Mouse (Mus musculus): ENCODE results near the gene Cacul1.

Gene Cacul1

DNA sequence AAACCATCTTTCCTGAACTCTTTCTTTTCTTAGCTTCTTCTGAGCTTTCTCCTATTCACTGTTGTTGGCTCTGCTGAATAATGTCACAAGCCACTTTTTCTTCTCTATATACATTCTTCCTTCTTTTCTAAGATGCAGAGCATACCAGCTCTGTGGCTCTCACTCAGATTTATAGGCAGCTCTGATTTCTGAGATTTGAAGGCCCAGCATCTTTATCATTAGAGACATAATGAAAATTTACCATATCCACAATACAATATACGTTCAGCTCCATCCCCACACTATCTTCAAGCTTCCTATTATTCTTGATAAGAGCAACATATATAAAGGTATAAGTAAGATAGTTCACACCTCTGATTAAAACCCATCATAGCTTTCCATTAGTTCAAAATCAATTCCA, 50.7 kb downstream of the Cacul1 start:
- no peak for DNase-seq (ENCODE audit: low spot score)

DNA sequence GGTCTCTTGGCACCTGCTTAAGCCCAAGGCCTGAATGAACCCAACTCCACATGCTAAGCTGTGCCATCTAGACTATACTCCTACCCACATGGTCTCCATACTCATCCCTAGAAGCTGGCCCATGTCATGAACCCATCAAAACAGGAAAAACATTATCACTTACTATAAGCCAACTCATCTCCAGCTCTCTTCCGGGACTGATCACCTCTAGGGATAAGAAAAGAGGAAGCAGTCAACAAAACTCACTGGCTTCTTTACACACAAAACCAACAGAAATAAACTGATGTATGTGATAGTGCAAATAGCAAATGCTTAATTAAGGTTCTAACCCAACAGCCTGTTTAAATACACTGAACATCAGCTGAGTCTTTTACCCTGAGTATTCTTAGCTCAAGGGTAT, 51.5 kb downstream of the Cacul1 start:
- no peak for DNase-seq (ENCODE audit: low spot score)

DNA sequence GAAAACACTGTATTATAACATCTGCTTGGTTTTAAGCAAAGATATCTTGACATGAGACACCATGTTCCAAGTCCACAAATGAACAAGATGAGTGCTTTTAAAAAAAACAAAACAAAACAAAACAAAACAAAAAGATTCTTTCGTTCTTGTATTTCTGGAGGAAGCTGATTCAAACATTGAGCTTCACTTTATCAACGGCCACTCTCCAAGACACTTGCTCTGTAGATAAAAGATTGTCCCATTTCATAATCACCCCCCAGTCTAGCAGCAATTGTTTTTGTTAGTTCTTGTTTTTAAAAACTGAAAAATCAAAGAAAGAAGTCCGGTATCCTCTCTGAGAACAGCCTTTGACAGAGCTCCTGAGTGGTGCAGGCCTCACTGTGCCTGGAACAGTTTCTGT, 52.2 kb downstream of the Cacul1 start:
- no peak for DNase-seq (ENCODE audit: low spot score)

DNA sequence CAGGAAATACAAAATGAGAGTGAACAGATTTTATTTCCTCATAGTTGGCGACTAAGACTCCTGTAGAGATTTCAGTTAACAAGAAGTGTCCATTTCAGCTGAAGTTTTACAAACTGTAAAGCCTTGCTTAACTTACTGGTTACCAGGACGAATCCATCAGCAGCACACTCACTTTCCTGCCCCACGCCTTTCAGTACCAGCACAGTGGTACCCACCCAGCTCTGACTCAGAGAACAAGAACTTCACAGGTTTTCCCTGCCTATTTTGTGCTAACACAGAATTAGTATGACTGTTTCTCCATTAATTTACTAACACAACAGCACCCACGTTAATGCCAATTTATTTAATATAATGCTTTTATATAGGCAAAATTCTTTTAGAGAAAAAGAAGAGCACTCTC, 53.9 kb downstream of the Cacul1 start:
- no peak for DNase-seq (ENCODE audit: low spot score)

DNA sequence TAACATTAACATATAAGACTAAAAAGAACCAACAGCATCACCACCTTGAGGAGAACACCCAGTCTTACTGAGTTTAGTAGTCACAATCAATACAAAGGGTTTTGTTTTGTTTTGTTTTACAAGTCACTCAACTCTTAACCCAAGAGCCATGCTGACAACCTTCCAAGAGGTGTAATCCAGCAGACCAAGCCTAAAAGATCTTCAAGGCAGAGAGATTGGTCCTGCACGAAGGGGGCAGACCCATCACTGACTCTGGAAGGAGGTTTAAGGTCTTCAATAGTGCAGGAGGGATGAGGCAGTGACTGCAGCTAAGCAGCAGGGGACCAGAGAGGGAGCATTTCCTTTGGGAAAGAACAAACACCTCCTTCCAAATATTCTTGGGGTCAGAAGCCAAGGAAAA, 55.7 kb downstream of the Cacul1 start:
- DNase-seq (ENCODE audit: low spot score): no peak

DNA sequence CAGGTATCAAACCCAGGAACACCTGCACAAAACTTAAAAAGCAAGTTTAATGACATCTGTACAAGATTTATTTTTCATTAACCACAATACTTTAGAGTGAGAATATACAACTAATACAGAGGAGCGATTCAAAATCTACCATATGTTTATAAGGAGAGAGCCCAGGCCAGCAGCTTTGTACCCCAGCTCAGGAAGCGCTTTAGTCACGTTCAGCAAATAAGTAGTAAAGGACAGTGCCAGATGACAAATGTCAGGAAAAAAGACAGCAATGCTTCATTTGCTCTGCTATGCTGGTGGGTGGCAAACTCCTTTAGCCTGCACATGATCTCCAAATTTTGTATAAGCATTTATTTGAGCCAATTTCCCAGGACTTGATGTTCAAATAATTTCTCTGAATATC, 56.1 kb downstream of the Cacul1 start:
- DNase-seq (ENCODE audit: low spot score): no peak

DNA sequence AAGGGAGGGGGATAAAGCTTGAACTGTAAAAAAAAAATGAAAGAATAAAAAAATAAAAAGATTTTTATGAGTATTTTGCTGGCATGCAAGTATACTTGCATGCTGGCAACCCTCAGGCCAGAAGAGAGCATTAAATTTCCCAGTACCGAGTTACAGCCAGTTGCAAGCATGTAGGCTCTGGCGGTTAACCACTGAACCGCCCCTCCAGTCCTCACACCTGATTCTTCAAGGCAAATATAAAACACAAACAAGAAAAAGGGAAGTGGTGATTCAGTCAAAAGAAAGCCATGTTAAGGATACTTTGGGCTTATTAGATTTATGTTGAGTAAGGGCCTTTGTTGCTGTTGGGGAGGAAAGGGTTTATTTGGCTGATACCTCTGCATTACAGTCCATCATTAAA, 60.7 kb downstream of the Cacul1 start:
- no peak for DNase-seq (ENCODE audit: low spot score)

DNA sequence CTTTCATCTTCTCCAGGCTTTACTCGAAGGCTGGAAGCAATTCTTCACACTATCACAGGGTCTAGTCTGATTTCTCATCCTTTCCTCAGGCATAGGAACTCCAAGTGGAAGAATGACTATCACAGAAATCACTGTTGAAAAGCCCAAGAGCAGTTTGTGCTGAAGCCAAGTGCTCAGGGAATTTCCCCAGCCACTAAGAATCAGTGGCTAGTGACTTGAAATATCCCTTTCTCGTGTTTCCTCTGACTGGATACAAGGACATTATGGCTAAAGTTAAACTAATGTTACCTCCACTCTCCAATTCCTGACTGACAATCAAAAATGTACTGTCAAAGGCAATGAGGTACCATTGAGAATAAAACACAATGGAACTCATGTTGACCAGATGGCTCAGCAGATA, 65.8 kb downstream of the Cacul1 start:
- no peak for DNase-seq (ENCODE audit: low spot score)

DNA sequence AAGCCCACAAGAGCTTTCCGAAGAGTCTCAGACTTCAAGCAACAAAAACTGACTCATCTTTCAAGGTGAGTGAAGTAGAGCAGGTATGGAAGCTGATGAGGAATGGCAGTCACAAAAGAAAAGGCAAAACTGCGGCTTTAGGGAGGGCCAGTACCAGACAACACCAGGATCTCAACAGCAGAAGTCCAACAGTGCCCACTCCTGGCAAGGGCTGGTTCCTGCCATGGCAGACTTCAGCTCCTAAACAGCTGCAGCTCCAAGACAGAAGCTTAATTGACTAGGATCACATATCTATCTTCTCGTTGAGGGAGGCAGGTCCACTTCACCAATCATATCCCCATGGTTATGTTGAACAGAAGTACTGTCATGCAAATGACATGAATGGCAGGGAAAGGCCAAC, 67.4 kb downstream of the Cacul1 start:
- DNase-seq (ENCODE audit: low spot score): no peak

DNA sequence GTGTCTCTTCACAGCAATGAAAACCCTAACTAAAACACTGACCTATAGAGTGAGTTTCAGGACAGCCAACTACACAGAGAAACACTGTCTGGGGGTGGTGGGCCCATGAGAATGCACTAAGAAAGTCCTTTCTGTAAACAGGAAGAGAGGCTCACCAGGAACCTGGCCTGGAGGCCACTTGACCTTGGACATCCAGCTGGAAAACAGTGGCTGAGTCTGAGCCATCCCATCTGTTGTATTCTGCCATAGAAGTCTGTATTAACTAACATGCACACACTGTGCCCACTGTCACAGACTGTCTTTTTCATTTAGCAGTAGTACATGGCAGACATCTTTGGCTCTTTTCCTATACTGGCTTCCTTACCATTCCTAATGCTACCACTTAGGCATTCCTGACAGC, 80.6 kb downstream of the Cacul1 start:
- DNase-seq (ENCODE audit: low spot score): no peak

DNA sequence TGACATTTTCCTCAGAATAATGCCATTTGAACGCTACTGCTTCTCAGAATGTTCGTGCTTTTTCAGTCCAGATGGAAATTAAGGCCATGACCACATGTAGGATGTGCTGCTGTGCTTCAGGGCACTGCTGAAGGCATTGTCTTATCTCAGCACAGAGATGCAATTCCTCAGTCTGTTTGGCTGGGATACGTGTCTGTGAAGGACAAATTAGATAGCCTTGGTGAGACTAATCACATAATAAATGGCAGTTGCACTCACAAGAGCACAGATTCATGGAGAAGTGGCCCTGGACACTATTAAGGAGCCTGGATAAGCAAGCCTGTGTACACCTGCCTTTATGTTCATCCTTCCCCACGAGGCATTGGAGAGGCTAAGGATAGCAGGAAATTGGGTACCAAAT, 83.7 kb downstream of the Cacul1 start:
- no peak for DNase-seq (ENCODE audit: low spot score)

DNA sequence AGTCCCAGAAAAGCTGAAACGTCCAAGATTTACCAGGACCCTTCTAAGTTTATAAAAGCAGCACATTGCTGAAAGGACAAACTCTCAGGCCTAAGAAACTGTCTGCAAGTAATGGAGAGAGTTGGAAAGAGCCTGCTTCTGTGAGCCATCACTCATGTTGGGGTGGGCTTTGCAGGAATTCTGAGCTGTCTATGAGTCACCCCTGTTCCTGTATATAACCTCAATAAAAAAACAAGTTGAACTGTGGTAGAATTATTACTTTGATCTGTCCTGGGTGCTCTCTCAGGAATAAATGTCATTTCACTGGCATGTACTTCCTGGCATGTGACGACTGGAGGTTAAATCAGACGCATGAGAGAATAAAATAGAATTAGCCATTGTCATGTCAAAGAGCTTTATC, 85.1 kb downstream of the Cacul1 start:
- no peak for DNase-seq (ENCODE audit: low spot score)

DNA sequence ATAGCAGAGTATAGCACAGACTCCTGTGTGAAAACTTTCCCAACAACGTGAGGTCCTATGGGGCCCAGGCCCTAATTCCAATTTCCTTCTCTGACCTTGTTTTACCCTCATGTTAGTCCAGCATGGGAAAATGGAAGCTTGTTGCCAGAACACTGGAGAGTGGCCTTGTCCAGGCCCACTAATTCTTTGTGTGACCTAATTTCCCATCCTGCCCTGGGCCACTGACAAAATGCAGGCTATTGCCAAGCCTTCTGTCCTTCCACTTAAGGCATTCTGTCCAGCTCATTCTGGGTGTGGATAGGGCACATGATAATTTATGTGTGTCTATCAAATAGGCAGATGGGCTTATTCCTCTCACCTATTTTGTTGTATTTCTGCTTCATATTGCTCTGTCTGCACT, 91.3 kb downstream of the Cacul1 start:
- DNase-seq (ENCODE audit: low spot score): no peak

DNA sequence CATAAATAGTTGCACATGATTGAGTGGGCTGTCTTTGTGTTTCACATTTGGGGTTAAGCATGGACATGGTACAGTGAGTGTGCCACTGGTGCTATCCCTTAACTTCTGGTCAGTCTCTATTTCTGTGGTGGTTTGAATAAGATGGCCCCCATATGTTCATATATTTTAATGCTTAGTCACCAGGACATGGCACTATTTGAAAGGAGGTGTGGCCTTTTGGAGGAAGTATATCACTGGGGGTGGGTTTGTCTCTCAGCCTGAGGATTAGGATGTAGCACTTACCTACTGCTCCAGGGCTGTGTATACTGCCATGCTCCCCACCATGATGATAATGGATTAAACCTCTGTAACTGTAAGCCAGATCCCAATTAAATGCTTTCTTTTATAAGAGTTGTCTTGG, 95.6 kb downstream of the Cacul1 start:
- DNase-seq (ENCODE audit: low spot score): no peak

DNA sequence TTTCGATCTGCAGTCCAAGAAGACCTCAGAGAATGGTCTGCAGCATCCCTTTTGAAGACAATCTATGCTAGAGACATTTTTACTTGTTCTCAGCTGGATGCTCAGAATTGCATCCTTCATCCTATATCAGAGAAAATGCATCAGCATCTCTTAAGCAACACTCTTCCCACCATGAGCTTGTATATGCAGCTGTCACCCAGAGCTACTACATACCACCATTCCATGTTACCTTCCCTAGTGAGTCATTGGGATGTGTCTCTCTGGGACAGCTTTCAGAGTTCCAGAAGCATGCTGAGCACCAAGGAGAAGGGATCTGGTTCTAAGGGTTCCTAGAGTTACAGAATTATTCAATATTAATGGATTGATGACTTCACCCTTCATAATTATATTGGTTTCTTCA, 102.0 kb downstream of the Cacul1 start:
- no peak for DNase-seq (ENCODE audit: low spot score)

DNA sequence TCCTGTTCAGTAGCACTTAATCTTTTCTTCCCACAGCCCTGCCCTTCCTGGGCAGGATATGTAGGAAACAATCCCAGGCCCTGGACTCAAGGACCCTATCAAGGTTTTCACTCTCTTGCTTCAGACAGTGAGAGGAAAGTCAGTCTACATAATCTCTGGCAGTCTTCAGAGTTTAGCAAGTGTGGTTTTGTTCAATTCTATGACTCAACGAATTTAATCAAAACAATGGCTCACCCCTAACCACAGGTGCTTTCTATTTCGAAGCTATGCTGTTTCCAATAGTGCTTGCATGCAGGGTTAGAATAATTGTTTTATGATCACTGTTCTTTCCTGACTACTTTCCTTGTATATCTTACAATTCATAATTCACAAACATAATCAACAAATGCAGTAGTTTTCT, 103.0 kb downstream of the Cacul1 start:
- DNase-seq (ENCODE audit: low spot score): no peak
